Mouse (Mus musculus): Measurements from ENCODE around the gene Cyp39a1. TPM values are rescaled to one million over a fixed set of nuclear protein-coding genes. Genes with fewer than 3 reads are reported as not detected.
A peak's percentile ranks its signal among the peaks of the same experiment; 100 is the strongest.

The Cyp39a1 gene
- polyA plus RNA-seq, 1 experiment from 2014 or later: 4.1 TPM

- H3K27me3 ChIP-seq (replicated peaks; ENCODE audit: control insufficient read depth, insufficient read depth, low read length): no peaks in the 10 kb centered on the region
- no peaks in the 10 kb centered on the region for H3K9me3 ChIP-seq (ENCODE audit: control insufficient read depth, low read length)
- H3K36me3 ChIP-seq (ENCODE audit: control insufficient read depth, insufficient read depth, low read length): no peaks in the 10 kb centered on the region
- H3K9ac ChIP-seq (ENCODE audit: low read depth, low read length): no peak overlapping the region
- H3K4me2 ChIP-seq: no peak overlapping the region
- no peaks in the 10 kb centered on the region for H3K4me1 ChIP-seq (replicated peaks; ENCODE audit: control insufficient read depth, insufficient read depth, low read length)
- ATAC-seq (replicated peaks; ENCODE audit: low FRiP score) (no peak), DNase-seq (ENCODE audit: low spot score) (peak; percentile 34)
- H3K4me3 ChIP-seq (ENCODE audit: low read depth, low read length): no peak overlapping the region
- H3K27ac ChIP-seq (ENCODE audit: low read depth, low read length): no peak overlapping the region
- WGBS: 69% methylated on average over 6 of the region's 6 CpGs
These were observed 33.8 kb downstream of the Cyp39a1 start for GRCm38 (mm10) chr17:43701060-43701459.

GRCm38 (mm10) chr17:43704216-43704930, 37.1 kb downstream of the Cyp39a1 start:
- Histone ChIP-seq H3K9ac (ENCODE audit: low read depth, low read length) (no peak overlapping the region), H3K9me3 (ENCODE audit: control insufficient read depth, low read length) (no peaks in the 10 kb centered on the region), H3K36me3 (ENCODE audit: control insufficient read depth, insufficient read depth, low read length) (no peaks in the 10 kb centered on the region), H3K4me2 (no peak overlapping the region), H3K27me3 (replicated peaks; ENCODE audit: control insufficient read depth, insufficient read depth, low read length) (no peaks in the 10 kb centered on the region), H3K4me3 (ENCODE audit: low read depth, low read length) (no peak overlapping the region), H3K4me1 (replicated peaks; ENCODE audit: control insufficient read depth, insufficient read depth, low read length) (no peaks in the 10 kb centered on the region), H3K27ac (ENCODE audit: low read depth, low read length) (no peak overlapping the region)
- 83% methylated on average over 12 of the region's 12 CpGs for WGBS
- ATAC-seq (replicated peaks; ENCODE audit: low FRiP score) (no peak), DNase-seq (ENCODE audit: low spot score) (no peak)

- H3K4me1 ChIP-seq (replicated peaks; ENCODE audit: control insufficient read depth, insufficient read depth, low read length): no peaks in the 10 kb centered on the region
- 78% methylated on average over 3 of the region's 3 CpGs for WGBS
- no peak overlapping the region for H3K9ac ChIP-seq (ENCODE audit: low read depth, low read length)
- no peak overlapping the region for H3K27ac ChIP-seq (ENCODE audit: low read depth, low read length)
- no peaks in the 10 kb centered on the region for H3K27me3 ChIP-seq (replicated peaks; ENCODE audit: control insufficient read depth, insufficient read depth, low read length)
- DNase-seq (ENCODE audit: low spot score) (no peak), ATAC-seq (replicated peaks; ENCODE audit: low FRiP score) (no peak)
- H3K4me3 ChIP-seq (ENCODE audit: low read depth, low read length): no peak overlapping the region
- no peaks in the 10 kb centered on the region for H3K36me3 ChIP-seq (ENCODE audit: control insufficient read depth, insufficient read depth, low read length)
- no peak overlapping the region for H3K4me2 ChIP-seq
- no peaks in the 10 kb centered on the region for H3K9me3 ChIP-seq (ENCODE audit: control insufficient read depth, low read length)
These were observed 39.5 kb downstream of the Cyp39a1 start for GRCm38 (mm10) chr17:43706749-43707148.

- Histone ChIP-seq H3K36me3 (ENCODE audit: control insufficient read depth, insufficient read depth, low read length) (no peaks in the 10 kb centered on the region), H3K9ac (ENCODE audit: low read depth, low read length) (no peak overlapping the region), H3K4me1 (replicated peaks; ENCODE audit: control insufficient read depth, insufficient read depth, low read length) (no peaks in the 10 kb centered on the region), H3K4me3 (ENCODE audit: low read depth, low read length) (no peak overlapping the region), H3K9me3 (ENCODE audit: control insufficient read depth, low read length) (no peaks in the 10 kb centered on the region), H3K27ac (ENCODE audit: low read depth, low read length) (no peak overlapping the region), H3K4me2 (no peak overlapping the region), H3K27me3 (replicated peaks; ENCODE audit: control insufficient read depth, insufficient read depth, low read length) (no peaks in the 10 kb centered on the region)
- 79% methylated on average over 3 of the region's 3 CpGs for WGBS
- no peak for DNase-seq (ENCODE audit: low spot score)
- ATAC-seq (replicated peaks; ENCODE audit: low FRiP score): no peak
These were observed 40.0 kb downstream of the Cyp39a1 start for GRCm38 (mm10) chr17:43707254-43707653.

GRCm38 (mm10) chr17:43711557-43712352, 44.5 kb downstream of the Cyp39a1 start:
- H3K4me1 ChIP-seq (replicated peaks; ENCODE audit: control insufficient read depth, insufficient read depth, low read length): no peaks in the 10 kb centered on the region
- no peak overlapping the region for H3K27ac ChIP-seq (ENCODE audit: low read depth, low read length)
- no peaks in the 10 kb centered on the region for H3K36me3 ChIP-seq (ENCODE audit: control insufficient read depth, insufficient read depth, low read length)
- no peaks in the 10 kb centered on the region for H3K9me3 ChIP-seq (ENCODE audit: control insufficient read depth, low read length)
- ATAC-seq (replicated peaks; ENCODE audit: low FRiP score) (no peak), DNase-seq (ENCODE audit: low spot score) (no peak)
- no peaks in the 10 kb centered on the region for H3K27me3 ChIP-seq (replicated peaks; ENCODE audit: control insufficient read depth, insufficient read depth, low read length)
- no peak overlapping the region for H3K9ac ChIP-seq (ENCODE audit: low read depth, low read length)
- no peak overlapping the region for H3K4me3 ChIP-seq (ENCODE audit: low read depth, low read length)
- no peak overlapping the region for H3K4me2 ChIP-seq
- WGBS: 82% methylated on average over 7 of the region's 7 CpGs

- no peaks in the 10 kb centered on the region for H3K4me1 ChIP-seq (replicated peaks; ENCODE audit: control insufficient read depth, insufficient read depth, low read length)
- no peak for DNase-seq (ENCODE audit: low spot score)
- H3K4me3 ChIP-seq (ENCODE audit: low read depth, low read length): no peak overlapping the region
- no peak overlapping the region for H3K9ac ChIP-seq (ENCODE audit: low read depth, low read length)
- H3K4me2 ChIP-seq: no peak overlapping the region
- 72% methylated on average over 3 of the region's 3 CpGs for WGBS
- no peaks in the 10 kb centered on the region for H3K27me3 ChIP-seq (replicated peaks; ENCODE audit: control insufficient read depth, insufficient read depth, low read length)
- H3K9me3 ChIP-seq (ENCODE audit: control insufficient read depth, low read length): no peaks in the 10 kb centered on the region
- H3K27ac ChIP-seq (ENCODE audit: low read depth, low read length): no peak overlapping the region
- no peaks in the 10 kb centered on the region for H3K36me3 ChIP-seq (ENCODE audit: control insufficient read depth, insufficient read depth, low read length)
- no peak for ATAC-seq (replicated peaks; ENCODE audit: low FRiP score)
These were observed 47.0 kb downstream of the Cyp39a1 start for GRCm38 (mm10) chr17:43714191-43714590.

GRCm38 (mm10) chr17:43716601-43717000, 49.4 kb downstream of the Cyp39a1 start:
- 64% methylated on average over 7 of the region's 7 CpGs for WGBS
- ATAC-seq (replicated peaks; ENCODE audit: low FRiP score): no peak
- Histone ChIP-seq H3K36me3 (ENCODE audit: control insufficient read depth, insufficient read depth, low read length) (no peaks in the 10 kb centered on the region), H3K4me1 (replicated peaks; ENCODE audit: control insufficient read depth, insufficient read depth, low read length) (no peaks in the 10 kb centered on the region), H3K9ac (ENCODE audit: low read depth, low read length) (no peak overlapping the region), H3K4me2 (no peak overlapping the region), H3K27ac (ENCODE audit: low read depth, low read length) (no peak overlapping the region), H3K9me3 (ENCODE audit: control insufficient read depth, low read length) (no peaks in the 10 kb centered on the region), H3K27me3 (replicated peaks; ENCODE audit: control insufficient read depth, insufficient read depth, low read length) (no peaks in the 10 kb centered on the region), H3K4me3 (ENCODE audit: low read depth, low read length) (no peak overlapping the region)
- no peak for DNase-seq (ENCODE audit: low spot score)

GRCm38 (mm10) chr17:43719401-43719800, 52.2 kb downstream of the Cyp39a1 start:
- no peak for DNase-seq (ENCODE audit: low spot score)
- H3K4me1 ChIP-seq (replicated peaks; ENCODE audit: control insufficient read depth, insufficient read depth, low read length): no peaks in the 10 kb centered on the region
- no peaks in the 10 kb centered on the region for H3K9me3 ChIP-seq (ENCODE audit: control insufficient read depth, low read length)
- no peak overlapping the region for H3K9ac ChIP-seq (ENCODE audit: low read depth, low read length)
- no peak overlapping the region for H3K4me2 ChIP-seq
- no peak overlapping the region for H3K4me3 ChIP-seq (ENCODE audit: low read depth, low read length)
- WGBS: 75% methylated on average over 3 of the region's 3 CpGs
- no peaks in the 10 kb centered on the region for H3K36me3 ChIP-seq (ENCODE audit: control insufficient read depth, insufficient read depth, low read length)
- no peak overlapping the region for H3K27ac ChIP-seq (ENCODE audit: low read depth, low read length)
- ATAC-seq (replicated peaks; ENCODE audit: low FRiP score): no peak
- no peaks in the 10 kb centered on the region for H3K27me3 ChIP-seq (replicated peaks; ENCODE audit: control insufficient read depth, insufficient read depth, low read length)

- no peak for DNase-seq (ENCODE audit: low spot score)
- no peaks in the 10 kb centered on the region for H3K4me1 ChIP-seq (replicated peaks; ENCODE audit: control insufficient read depth, insufficient read depth, low read length)
- H3K4me2 ChIP-seq: no peak overlapping the region
- no peak overlapping the region for H3K4me3 ChIP-seq (ENCODE audit: low read depth, low read length)
- no peak overlapping the region for H3K27ac ChIP-seq (ENCODE audit: low read depth, low read length)
- H3K27me3 ChIP-seq (replicated peaks; ENCODE audit: control insufficient read depth, insufficient read depth, low read length): no peaks in the 10 kb centered on the region
- no peaks in the 10 kb centered on the region for H3K36me3 ChIP-seq (ENCODE audit: control insufficient read depth, insufficient read depth, low read length)
- no peaks in the 10 kb centered on the region for H3K9me3 ChIP-seq (ENCODE audit: control insufficient read depth, low read length)
- 91% methylated on average over 2 of the region's 2 CpGs for WGBS
- ATAC-seq (replicated peaks; ENCODE audit: low FRiP score): no peak
- H3K9ac ChIP-seq (ENCODE audit: low read depth, low read length): no peak overlapping the region
These were observed 57.3 kb downstream of the Cyp39a1 start for GRCm38 (mm10) chr17:43724480-43724879.
